Mouse (Mus musculus): ENCODE measurements around the gene Ykt6.
"Not testable (repeated sequence)": the region's sequence is repeated elsewhere in the genome, so short reads cannot be mapped to it uniquely, and the experiment has no call there.

Ykt6 gene

GRCm38 (mm10) chr11:5955546-5956276, at the start of gene Ykt6:
Gene Ykt6 (plus strand): TSS chr11:5955693.
- peak; percentile 96 to 97 for DNase-seq (ENCODE audit: low spot score in 2 of 2)

GRCm38 (mm10) chr11:5905778-5906518, 49.5 kb upstream of the Ykt6 start:
- no peak for DNase-seq (ENCODE audit: low spot score in 2 of 2)

- DNase-seq (ENCODE audit: low spot score in 2 of 2), result no peak
Observed at GRCm38 (mm10) chr11:5907096-5907495, 48.4 kb upstream of the Ykt6 start.

GRCm38 (mm10) chr11:5908642-5909041, 46.9 kb upstream of the Ykt6 start:
- no peak for DNase-seq (ENCODE audit: low spot score in 2 of 2)

GRCm38 (mm10) chr11:5912635-5913034, 42.9 kb upstream of the Ykt6 start:
- peak in 1 of 2 experiments; percentile 47 for DNase-seq (ENCODE audit: low spot score in 2 of 2)

GRCm38 (mm10) chr11:5913256-5913655, 42.2 kb upstream of the Ykt6 start:
- no peak for DNase-seq (ENCODE audit: low spot score in 2 of 2)

GRCm38 (mm10) chr11:5913936-5914335, 41.6 kb upstream of the Ykt6 start:
- DNase-seq (ENCODE audit: low spot score in 2 of 2), result no peak

- DNase-seq (ENCODE audit: low spot score in 2 of 2), result peak in 1 of 2 experiments; percentile 27
Observed at GRCm38 (mm10) chr11:5914940-5915339, 40.6 kb upstream of the Ykt6 start.

GRCm38 (mm10) chr11:5915429-5916177, 39.9 kb upstream of the Ykt6 start:
- peak; percentile 56 to 77 for DNase-seq (ENCODE audit: low spot score in 2 of 2)

- DNase-seq (ENCODE audit: low spot score in 2 of 2), result peak in 1 of 2 experiments; percentile 44
Observed at GRCm38 (mm10) chr11:5916178-5916548, 39.3 kb upstream of the Ykt6 start.

GRCm38 (mm10) chr11:5918111-5918510, 37.4 kb upstream of the Ykt6 start:
- DNase-seq (ENCODE audit: low spot score in 2 of 2), result no peak

- no peak for DNase-seq (ENCODE audit: low spot score in 2 of 2)
Observed at GRCm38 (mm10) chr11:5919606-5920005, 35.9 kb upstream of the Ykt6 start.

GRCm38 (mm10) chr11:5920323-5920960, 35.1 kb upstream of the Ykt6 start:
- no peak for DNase-seq (ENCODE audit: low spot score in 2 of 2)

- DNase-seq (ENCODE audit: low spot score in 2 of 2), result no peak
Observed at GRCm38 (mm10) chr11:5924699-5925098, 30.8 kb upstream of the Ykt6 start.

GRCm38 (mm10) chr11:5926696-5927220, 28.7 kb upstream of the Ykt6 start:
- no peak for DNase-seq (ENCODE audit: low spot score in 2 of 2)

- no peak for DNase-seq (ENCODE audit: low spot score in 2 of 2)
Observed at GRCm38 (mm10) chr11:5930578-5930977, 24.9 kb upstream of the Ykt6 start.

- not testable (repeated sequence) for DNase-seq (ENCODE audit: low spot score in 2 of 2)
Observed at GRCm38 (mm10) chr11:5931947-5932346, 23.5 kb upstream of the Ykt6 start.

GRCm38 (mm10) chr11:5934531-5934930, 21.0 kb upstream of the Ykt6 start:
- DNase-seq (ENCODE audit: low spot score in 2 of 2), result not testable (repeated sequence)

GRCm38 (mm10) chr11:5942966-5943365, 12.5 kb upstream of the Ykt6 start:
- no peak for DNase-seq (ENCODE audit: low spot score in 2 of 2)

GRCm38 (mm10) chr11:5945096-5945495, 10.4 kb upstream of the Ykt6 start:
- DNase-seq (ENCODE audit: low spot score in 2 of 2), result no peak

GRCm38 (mm10) chr11:5947796-5948195, 7.7 kb upstream of the Ykt6 start:
- no peak for DNase-seq (ENCODE audit: low spot score in 2 of 2)

Data from heart, adult 9 months (tissue).